Mouse (Mus musculus): Measurements from ENCODE around the gene Mrm3.

Gene Mrm3

DNA sequence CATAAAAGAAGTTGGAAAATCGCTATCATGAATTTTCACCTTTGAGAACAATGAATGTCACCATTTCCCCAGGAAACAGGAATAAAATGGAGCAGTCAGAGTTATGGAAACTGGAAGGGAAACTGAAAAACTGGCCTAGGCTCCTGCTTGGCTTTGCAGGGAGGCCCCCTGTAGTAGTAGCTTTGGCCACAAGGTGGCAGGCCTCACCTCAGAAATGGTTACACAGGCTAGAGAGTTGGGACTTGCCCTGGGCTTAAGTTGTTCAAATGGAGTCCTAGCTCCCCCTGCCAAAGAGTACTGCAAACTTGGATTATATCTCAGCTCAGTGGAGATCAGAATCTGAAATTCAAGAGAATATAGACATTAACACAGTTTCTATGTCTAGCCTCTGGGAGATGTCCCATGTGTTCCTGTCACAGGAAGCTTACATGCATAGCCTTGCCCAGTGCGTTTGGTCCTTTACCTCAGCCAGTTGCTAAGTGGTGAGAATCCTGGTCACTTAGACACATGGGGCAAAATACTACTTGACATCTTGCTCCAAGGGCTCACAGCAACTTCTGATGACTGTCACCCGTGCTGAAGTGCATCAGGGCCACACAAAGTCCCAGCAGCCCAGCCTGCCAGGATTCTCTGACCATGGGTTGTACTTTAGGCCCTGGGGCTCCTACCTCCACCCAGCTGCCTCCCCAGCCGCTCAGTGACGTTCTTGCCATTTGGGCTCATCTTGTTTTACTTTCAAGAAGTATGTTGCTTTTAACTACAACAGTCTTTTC lies 9.8 kb downstream of the Mrm3 start:
- peak; percentile 97 for DNase-seq

DNA sequence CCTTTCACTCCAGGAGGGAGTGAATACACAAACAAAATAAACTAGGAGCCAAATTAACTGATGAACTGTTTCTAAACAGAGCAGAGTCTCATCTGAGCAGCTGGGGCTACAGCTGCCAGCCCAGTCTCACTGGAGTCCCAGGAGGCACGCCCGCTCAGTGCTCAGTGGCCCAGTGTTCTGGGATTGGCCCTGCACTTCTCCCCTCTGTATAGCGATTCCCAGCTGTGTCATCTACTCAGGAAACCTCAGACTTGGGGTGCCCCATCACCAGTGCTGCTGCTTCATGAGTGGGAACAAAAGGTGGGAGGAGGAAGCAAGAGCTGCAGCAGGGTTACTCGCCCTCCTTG lies 10.4 kb downstream of the Mrm3 start:
- peak; percentile 96 for DNase-seq

DNA sequence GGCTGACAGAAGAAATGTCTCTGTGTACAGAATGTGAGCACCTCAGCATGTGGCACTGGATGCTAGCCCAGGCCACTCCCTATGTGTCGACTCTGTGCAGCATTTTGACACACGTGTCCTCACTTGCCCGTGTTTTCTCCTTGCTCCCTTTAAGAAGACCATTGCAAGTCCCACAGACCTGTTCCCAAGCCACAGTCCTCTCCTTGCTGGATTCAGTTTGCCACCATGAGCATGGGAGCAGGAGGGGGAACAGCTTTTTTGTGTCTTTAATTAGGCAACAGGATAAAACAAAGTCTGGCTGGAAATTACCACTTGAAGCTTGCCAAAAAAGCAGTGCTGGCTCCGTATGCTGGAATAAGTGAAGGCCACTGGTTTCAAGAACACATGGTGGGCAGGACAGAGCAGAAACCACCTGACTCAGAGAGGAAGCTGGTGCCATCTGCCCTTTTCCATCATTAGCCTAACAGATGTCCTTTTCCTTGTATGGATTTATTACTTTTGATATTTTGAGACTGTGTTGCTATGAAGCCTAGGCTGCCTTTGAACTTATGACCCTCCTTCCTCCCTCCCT lies 12.0 kb downstream of the Mrm3 start:
- DNase-seq: peak; percentile 95

- no peak for DNase-seq
Observed at GRCm38 (mm10) chr11:76256129-76256528, 12.6 kb downstream of the Mrm3 start.

DNA sequence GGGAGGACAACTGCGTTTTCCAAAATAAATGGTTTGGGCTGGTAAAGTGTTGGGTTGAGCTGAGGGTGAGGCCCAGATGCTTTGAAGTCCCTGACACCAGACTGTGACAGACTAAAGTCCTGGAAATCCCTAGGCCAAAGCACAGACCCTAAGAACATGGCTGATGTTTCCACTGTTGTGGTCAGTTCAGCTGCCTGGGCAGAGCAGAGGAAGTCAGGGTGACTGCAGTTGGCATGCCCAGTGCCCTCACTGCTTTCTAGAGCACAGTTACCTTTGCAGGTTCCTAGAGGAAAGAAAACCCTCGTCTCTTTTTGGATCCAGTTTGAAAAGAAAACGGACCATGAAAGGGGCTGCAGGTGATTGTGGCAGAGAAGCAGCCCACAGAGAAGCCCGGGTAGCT lies 13.9 kb downstream of the Mrm3 start:
- DNase-seq: no peak

GRCm38 (mm10) chr11:76258511-76258910 lies 15.0 kb downstream of the Mrm3 start:
- no peak for DNase-seq

DNA sequence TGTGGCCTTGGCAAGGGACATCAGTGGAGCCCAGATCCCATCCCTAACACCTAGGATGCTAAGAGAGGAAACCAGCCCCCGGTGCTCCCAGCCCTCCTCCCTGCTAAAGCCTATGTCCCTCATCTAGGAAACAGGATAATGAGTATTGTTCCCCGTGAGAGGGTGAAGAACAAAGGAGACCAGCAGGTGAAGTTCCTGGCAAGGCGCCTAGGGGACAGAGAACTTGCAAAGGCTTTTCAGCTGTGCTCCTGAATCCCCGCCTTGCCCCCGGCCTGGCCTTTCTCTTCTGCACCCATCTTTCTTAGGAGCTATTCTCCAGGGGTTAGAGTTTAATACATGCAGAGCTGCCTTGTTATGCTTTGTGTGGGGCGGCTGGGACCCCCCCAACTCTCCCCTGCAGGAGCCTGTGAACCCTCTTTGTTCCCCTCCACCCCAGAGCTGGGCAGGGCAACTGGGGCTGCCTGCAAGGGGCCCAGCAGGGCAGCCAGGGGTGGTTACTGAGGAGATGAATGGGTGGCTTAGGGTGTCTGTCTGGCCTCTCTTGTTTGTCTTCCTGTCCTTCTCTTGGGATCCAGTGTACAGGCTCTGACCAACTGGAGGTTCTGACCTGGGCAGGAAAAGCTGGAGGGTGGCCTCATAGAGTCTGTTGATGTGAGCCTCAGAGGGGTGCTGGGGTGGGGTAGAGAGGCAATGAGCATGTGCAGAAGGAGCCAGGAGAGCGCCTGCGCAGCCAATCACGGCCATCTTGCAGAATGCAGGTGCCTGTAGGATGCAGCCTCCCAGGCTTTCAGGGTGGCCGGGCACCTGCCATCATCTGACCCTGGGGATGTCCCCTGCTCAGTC lies 16.9 kb downstream of the Mrm3 start:
- DNase-seq: no peak

GRCm38 (mm10) chr11:76261224-76261623 lies 17.7 kb downstream of the Mrm3 start:
- DNase-seq: peak; percentile 93

DNA sequence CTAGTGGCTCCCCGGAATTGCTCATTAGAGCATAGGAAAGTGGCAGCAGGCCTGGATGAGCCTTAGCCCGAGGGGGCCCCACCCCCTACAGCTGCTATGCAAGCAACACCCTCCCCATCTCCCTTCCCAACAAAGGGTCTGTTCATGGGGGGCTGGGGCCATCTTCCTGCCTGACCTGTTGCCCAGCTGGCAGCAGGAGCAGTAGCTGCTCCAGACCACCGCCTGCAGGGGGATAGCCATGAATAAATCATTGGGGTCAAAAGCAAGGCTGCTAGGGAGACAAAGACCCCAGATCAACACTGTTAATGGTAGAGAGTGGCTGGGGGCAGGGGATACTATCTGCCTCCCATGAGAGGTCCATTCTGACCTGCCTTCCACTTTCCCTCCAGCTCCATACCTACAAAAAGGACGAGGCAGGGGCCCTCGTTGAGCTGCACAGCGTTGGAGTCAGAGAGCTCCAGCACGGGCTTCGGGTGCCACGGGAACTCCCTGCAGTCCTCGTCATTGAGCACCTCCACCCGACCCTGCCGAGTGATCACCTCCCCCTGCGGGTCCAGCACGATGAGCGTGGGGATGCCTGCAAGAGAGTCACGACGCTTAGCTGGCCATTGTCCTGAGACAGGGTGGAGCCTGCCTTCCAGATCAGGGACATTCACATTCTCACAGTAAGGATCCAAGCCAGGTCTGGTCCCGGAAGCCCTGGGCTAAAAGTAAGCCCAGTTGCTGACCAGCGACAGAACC lies 19.3 kb downstream of the Mrm3 start:
- no peak for DNase-seq

- DNase-seq: no peak
Observed at GRCm38 (mm10) chr11:76267550-76267949, 24.0 kb downstream of the Mrm3 start.

DNA sequence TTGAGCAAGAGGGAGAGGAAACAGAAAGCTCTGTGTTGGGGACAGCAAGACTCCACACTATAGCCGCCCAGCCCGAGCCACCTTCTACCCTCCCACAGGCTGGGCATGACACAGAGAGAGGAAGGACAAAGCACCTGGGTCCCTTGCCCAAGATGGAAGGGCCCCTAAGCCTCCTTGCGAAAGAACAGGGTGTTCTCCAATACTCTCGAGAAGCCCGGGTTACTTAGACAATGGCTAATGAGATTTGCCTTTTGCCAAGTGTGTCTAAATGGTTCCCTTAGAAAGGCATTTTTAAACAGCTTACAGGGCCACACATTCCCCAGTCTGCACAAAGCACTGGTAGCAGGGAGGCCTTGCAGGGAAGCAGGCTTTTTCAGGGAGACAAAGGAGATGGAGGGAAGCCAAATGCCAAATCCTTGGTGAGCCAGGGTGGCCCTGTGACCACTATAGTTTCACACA lies 24.5 kb downstream of the Mrm3 start:
- DNase-seq: no peak

DNA sequence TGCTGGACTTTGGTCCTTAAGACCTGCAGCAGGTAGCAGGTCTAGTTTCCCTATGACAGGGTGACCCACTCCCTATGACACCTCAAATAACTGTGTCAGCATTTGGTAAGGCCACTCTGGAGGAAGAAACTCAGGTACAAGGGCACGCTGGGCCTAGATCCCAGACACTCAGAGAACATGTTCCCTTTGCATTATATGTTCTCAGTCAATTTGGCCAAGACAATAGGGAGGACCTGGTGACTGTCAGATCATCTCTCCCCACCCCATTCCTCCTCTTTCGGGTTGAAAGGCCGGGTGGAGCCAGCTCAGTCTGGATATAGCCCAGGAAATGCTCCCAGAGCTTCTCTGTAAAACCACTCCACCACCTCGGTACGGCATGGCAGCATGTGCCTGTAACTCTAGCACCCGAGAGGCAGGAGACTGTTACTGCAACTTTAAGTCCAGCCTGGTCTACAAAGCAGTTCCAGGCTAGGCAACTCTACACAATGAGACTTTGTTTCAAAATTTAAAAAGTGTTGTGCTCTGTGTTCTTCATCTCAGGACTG lies 25.1 kb downstream of the Mrm3 start:
- no peak for DNase-seq

- DNase-seq: no peak
Observed at GRCm38 (mm10) chr11:76272440-76272839, 28.9 kb downstream of the Mrm3 start.

DNA sequence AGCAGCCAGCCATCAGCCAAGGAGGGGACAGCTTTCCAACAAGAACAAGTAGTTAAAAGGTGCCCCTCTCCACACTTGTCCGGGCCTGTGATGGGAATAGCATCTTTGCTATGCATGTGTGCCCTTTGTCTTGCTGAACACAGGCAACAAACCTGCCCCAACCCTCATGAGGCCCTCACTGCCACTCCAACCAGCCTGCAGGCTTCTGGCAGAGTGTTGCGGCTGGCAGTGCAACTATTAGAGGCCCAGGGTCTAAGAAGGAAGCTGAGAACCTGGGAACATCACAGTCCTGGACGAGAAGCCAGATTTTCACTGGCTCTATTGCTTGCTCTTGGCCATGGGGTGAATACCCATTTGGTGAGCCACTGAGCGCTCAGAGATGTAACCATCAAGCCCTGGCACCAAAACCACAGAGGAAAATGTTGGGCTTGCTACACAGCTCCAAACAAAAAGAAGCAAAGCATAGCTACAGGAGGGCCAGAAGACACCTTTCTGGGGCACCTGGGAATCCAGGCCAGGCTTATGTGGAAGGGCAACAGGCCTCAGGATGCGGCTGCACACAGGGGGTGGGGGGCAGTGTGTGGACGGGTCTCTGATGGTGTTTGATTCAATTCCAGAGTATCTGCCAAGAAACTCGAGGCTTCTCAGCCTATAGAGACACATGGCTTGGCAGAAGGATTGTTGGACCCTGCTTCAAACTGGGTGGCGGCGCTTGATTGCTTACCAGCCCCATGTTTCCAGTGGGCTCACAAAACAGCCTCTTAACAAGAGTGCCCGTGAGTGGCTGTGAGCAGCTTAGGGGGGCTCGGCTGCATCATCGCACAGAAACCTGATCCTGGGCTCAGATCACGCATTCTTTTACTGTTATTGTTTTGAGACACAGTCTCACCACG lies 35.7 kb downstream of the Mrm3 start:
- no peak for DNase-seq

DNA sequence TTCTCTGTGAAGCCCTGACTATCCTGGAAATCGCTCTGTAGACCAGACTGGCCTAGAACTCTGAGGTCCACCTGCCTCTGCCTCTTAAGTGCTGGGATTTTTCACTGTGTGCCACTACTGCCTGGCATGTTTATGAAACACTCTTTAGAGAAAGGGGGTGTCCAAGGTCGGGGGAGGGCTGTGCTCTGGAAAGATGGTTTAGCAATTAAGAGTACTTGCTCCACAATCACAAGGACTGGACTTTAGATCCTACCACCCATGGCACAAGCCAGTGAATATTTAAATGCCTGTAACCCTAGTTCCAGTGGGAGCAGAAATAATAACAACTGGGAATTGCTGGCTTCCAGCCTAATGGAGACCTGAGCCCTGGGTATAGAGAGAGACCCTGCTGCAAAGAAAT lies 36.5 kb downstream of the Mrm3 start:
- no peak for DNase-seq

- no peak for DNase-seq
Observed at GRCm38 (mm10) chr11:76283841-76284240, 40.3 kb downstream of the Mrm3 start.

- peak; percentile 94 for DNase-seq
Observed at GRCm38 (mm10) chr11:76285431-76286075, 42.0 kb downstream of the Mrm3 start.

DNA sequence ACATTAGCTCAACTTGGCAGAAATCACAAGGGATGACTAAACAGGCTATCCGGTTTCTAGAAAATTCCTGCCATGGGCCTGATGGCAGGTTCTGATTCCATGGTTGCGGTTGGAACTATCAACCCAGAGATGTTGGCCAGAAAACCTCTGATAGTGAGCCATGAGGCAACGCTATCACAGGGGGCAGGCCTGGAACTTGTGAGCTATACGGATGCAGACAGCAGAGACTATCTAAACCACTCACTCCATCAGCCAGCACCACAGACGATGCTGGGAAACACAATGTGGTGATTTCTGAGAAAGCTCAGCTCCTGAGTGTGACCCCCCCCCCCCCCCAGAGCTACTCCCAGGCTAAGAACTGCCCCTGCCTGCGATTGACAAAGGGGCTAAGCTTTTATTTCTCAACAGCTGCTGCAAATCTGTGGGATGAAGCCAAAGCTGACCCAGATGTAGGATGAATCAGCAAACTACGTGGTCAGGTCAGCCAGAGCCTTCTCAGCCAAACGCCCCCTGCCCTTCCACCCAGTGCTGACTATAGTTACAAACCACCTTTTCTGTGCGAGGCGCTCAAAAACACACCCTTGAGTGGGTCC lies 43.1 kb downstream of the Mrm3 start:
- peak; percentile 92 for DNase-seq

DNA sequence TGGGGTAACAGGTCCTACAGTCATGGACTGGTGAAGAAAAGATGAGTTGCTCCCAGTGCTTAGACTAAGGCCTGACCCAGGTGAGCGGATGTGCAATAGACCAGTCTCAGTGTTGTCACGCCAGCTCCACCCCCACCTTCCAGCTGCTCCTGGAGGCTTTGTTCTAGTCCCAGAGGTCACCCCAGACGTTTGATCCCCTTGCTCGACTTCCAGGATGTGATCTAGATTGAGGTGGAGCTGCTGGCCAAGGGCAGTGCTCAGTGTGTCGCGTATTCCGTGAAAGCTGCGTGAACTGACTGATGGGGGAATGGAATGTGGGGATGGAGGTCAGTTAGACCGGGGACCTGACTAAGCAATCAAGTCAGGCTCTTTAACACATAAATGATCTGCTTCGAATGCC lies 43.8 kb downstream of the Mrm3 start:
- DNase-seq: no peak

- DNase-seq: no peak
Observed at GRCm38 (mm10) chr11:76288645-76289044, 45.1 kb downstream of the Mrm3 start.

DNA sequence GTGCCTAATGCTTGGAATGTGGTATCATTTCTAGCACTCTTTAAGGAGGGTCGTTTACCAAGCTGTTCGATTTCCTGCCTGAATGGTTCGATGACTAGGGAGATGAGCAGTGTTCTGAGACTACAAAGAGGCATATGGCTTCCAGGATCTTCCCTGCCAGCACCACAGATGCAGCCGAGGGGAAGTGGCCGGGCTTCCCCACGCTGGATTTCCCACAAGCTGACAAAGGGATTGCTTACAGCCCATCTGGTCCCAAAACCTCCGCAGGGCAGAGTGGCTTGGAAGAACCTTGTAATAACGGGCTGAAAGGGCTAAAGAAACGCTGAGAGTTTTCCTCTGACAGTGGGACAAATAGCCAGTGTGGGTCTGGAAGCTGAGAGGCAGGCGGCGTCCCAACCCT lies 46.9 kb downstream of the Mrm3 start:
- no peak for DNase-seq

All from heart, adult 11 months (tissue).